Mouse (Mus musculus): ENCODE data around the gene Ppp4r2. TPM values are rescaled to one million over a fixed set of nuclear protein-coding genes. Genes with fewer than 3 reads are reported as not detected.

Ppp4r2 gene
- polyA plus RNA-seq, 1 experiment from 2014 or later: 26.5 TPM

GRCm38 (mm10) chr6:100824381-100824965 lies 8.9 kb upstream of the Ppp4r2 start:
- no peak for ATAC-seq (ENCODE audit: low read depth)
- no peak overlapping the region for H3K9ac ChIP-seq (replicated peaks; ENCODE audit: low read depth, low read length)
- H3K27me3 ChIP-seq (ENCODE audit: control insufficient read depth, insufficient read depth, low read length): no peaks in the 10 kb centered on the region
- no peaks in the 10 kb centered on the region for H3K4me1 ChIP-seq (ENCODE audit: control insufficient read depth, insufficient read depth, low read length)
- H3K4me3 ChIP-seq (ENCODE audit: low read depth, low read length): no peak overlapping the region
- WGBS: 68% methylated on average over 7 of the region's 7 CpGs
- H3K9me3 ChIP-seq (ENCODE audit: control insufficient read depth, low read length): no peaks in the 10 kb centered on the region
- no peak overlapping the region for H3K27ac ChIP-seq (ENCODE audit: low read depth, low read length)
- no peaks in the 10 kb centered on the region for H3K36me3 ChIP-seq (ENCODE audit: control insufficient read depth, insufficient read depth, low read length)
- no peak overlapping the region for H3K4me2 ChIP-seq (ENCODE audit: low read depth, low read length)

- Histone ChIP-seq H3K27me3 (ENCODE audit: control insufficient read depth, insufficient read depth, low read length) (no peaks in the 10 kb centered on the region), H3K4me3 (ENCODE audit: low read depth, low read length) (no peak overlapping the region), H3K27ac (ENCODE audit: low read depth, low read length) (no peak overlapping the region), H3K9me3 (ENCODE audit: control insufficient read depth, low read length) (no peaks in the 10 kb centered on the region), H3K4me2 (ENCODE audit: low read depth, low read length) (no peak overlapping the region), H3K4me1 (ENCODE audit: control insufficient read depth, insufficient read depth, low read length) (no peaks in the 10 kb centered on the region), H3K36me3 (ENCODE audit: control insufficient read depth, insufficient read depth, low read length) (no peaks in the 10 kb centered on the region), H3K9ac (replicated peaks; ENCODE audit: low read depth, low read length) (no peak overlapping the region)
- no peak for ATAC-seq (ENCODE audit: low read depth)
- WGBS: 92% methylated on average over 6 of the region's 6 CpGs
These were observed 7.4 kb upstream of the Ppp4r2 start for GRCm38 (mm10) chr6:100826046-100826445.

- 94% methylated on average over 7 of the region's 7 CpGs for WGBS
- no peak overlapping the region for H3K9ac ChIP-seq (replicated peaks; ENCODE audit: low read depth, low read length)
- no peaks in the 10 kb centered on the region for H3K4me1 ChIP-seq (ENCODE audit: control insufficient read depth, insufficient read depth, low read length)
- H3K9me3 ChIP-seq (ENCODE audit: control insufficient read depth, low read length): no peaks in the 10 kb centered on the region
- no peak overlapping the region for H3K4me2 ChIP-seq (ENCODE audit: low read depth, low read length)
- H3K36me3 ChIP-seq (ENCODE audit: control insufficient read depth, insufficient read depth, low read length): no peaks in the 10 kb centered on the region
- ATAC-seq (ENCODE audit: low read depth): no peak
- no peak overlapping the region for H3K4me3 ChIP-seq (ENCODE audit: low read depth, low read length)
- no peak overlapping the region for H3K27ac ChIP-seq (ENCODE audit: low read depth, low read length)
- no peaks in the 10 kb centered on the region for H3K27me3 ChIP-seq (ENCODE audit: control insufficient read depth, insufficient read depth, low read length)
These were observed 4.9 kb upstream of the Ppp4r2 start for GRCm38 (mm10) chr6:100828565-100828964.

GRCm38 (mm10) chr6:100829770-100830169 lies 3.7 kb upstream of the Ppp4r2 start:
- H3K9ac ChIP-seq (replicated peaks; ENCODE audit: low read depth, low read length): no peak overlapping the region
- WGBS: 79% methylated on average over 5 of the region's 5 CpGs
- H3K9me3 ChIP-seq (ENCODE audit: control insufficient read depth, low read length): no peaks in the 10 kb centered on the region
- no peak overlapping the region for H3K27ac ChIP-seq (ENCODE audit: low read depth, low read length)
- H3K4me2 ChIP-seq (ENCODE audit: low read depth, low read length): no peak overlapping the region
- H3K4me1 ChIP-seq (ENCODE audit: control insufficient read depth, insufficient read depth, low read length): peaks cover 2% of the 10 kb centered on the region; the same call in 1 of the 2 replicates
- no peaks in the 10 kb centered on the region for H3K27me3 ChIP-seq (ENCODE audit: control insufficient read depth, insufficient read depth, low read length)
- no peaks in the 10 kb centered on the region for H3K36me3 ChIP-seq (ENCODE audit: control insufficient read depth, insufficient read depth, low read length)
- ATAC-seq (ENCODE audit: low read depth): no peak
- H3K4me3 ChIP-seq (ENCODE audit: low read depth, low read length): no peak overlapping the region

- Histone ChIP-seq H3K4me3 (ENCODE audit: low read depth, low read length) (no peak overlapping the region), H3K9me3 (ENCODE audit: control insufficient read depth, low read length) (no peaks in the 10 kb centered on the region), H3K9ac (replicated peaks; ENCODE audit: low read depth, low read length) (no peak overlapping the region), H3K27me3 (ENCODE audit: control insufficient read depth, insufficient read depth, low read length) (no peaks in the 10 kb centered on the region), H3K4me2 (ENCODE audit: low read depth, low read length) (no peak overlapping the region), H3K27ac (ENCODE audit: low read depth, low read length) (no peak overlapping the region), H3K4me1 (ENCODE audit: control insufficient read depth, insufficient read depth, low read length) (peaks cover 8% of the 10 kb centered on the region; the same call in 1 of the 2 replicates), H3K36me3 (ENCODE audit: control insufficient read depth, insufficient read depth, low read length) (peaks cover 6% of the 10 kb centered on the region; the same call in 1 of the 2 replicates)
- ATAC-seq (ENCODE audit: low read depth): no peak
- 95% methylated on average over 3 of the region's 3 CpGs for WGBS
These were observed 2.2 kb upstream of the Ppp4r2 start for GRCm38 (mm10) chr6:100831188-100831587.

GRCm38 (mm10) chr6:100831751-100832150 lies 1.7 kb upstream of the Ppp4r2 start:
- H3K4me1 ChIP-seq (ENCODE audit: control insufficient read depth, insufficient read depth, low read length): peaks cover 8% of the 10 kb centered on the region; the same call in 1 of the 2 replicates
- H3K27ac ChIP-seq (ENCODE audit: low read depth, low read length): no peak overlapping the region
- H3K4me3 ChIP-seq (ENCODE audit: low read depth, low read length): no peak overlapping the region
- 91% methylated on average over 6 of the region's 6 CpGs for WGBS
- H3K9me3 ChIP-seq (ENCODE audit: control insufficient read depth, low read length): no peaks in the 10 kb centered on the region
- no peak for ATAC-seq (ENCODE audit: low read depth)
- no peak overlapping the region for H3K4me2 ChIP-seq (ENCODE audit: low read depth, low read length)
- H3K36me3 ChIP-seq (ENCODE audit: control insufficient read depth, insufficient read depth, low read length): peaks cover 11% of the 10 kb centered on the region; the same call in 1 of the 2 replicates
- H3K27me3 ChIP-seq (ENCODE audit: control insufficient read depth, insufficient read depth, low read length): no peaks in the 10 kb centered on the region
- H3K9ac ChIP-seq (replicated peaks; ENCODE audit: low read depth, low read length): no peak overlapping the region

- Histone ChIP-seq H3K9me3 (ENCODE audit: control insufficient read depth, low read length) (no peaks in the 10 kb centered on the region), H3K27me3 (ENCODE audit: control insufficient read depth, insufficient read depth, low read length) (no peaks in the 10 kb centered on the region), H3K4me2 (ENCODE audit: low read depth, low read length) (peak overlapping the region; percentile 55), H3K27ac (ENCODE audit: low read depth, low read length) (peak overlapping the region; percentile 86), H3K9ac (replicated peaks; ENCODE audit: low read depth, low read length) (peak overlapping the region; percentile 74), H3K4me1 (ENCODE audit: control insufficient read depth, insufficient read depth, low read length) (peaks cover 10% of the 10 kb centered on the region; the same call in 1 of the 2 replicates), H3K36me3 (ENCODE audit: control insufficient read depth, insufficient read depth, low read length) (peaks cover 12% of the 10 kb centered on the region; the same call in 1 of the 2 replicates), H3K4me3 (ENCODE audit: low read depth, low read length) (peak overlapping the region; percentile 79)
- ATAC-seq (ENCODE audit: low read depth): peak; percentile 92
- 0% methylated on average over 40 of the region's 72 CpGs for WGBS
These were observed 524 bp downstream of the Ppp4r2 start for GRCm38 (mm10) chr6:100833811-100834481.

- Histone ChIP-seq H3K9ac (replicated peaks; ENCODE audit: low read depth, low read length) (peak overlapping the region; percentile 74; the same call in 1 of the 2 replicates), H3K4me3 (ENCODE audit: low read depth, low read length) (peak overlapping the region; percentile 79), H3K27ac (ENCODE audit: low read depth, low read length) (no peak overlapping the region; the same call in 1 of the 2 replicates), H3K4me2 (ENCODE audit: low read depth, low read length) (peak overlapping the region; percentile 55), H3K9me3 (ENCODE audit: control insufficient read depth, low read length) (no peaks in the 10 kb centered on the region), H3K27me3 (ENCODE audit: control insufficient read depth, insufficient read depth, low read length) (no peaks in the 10 kb centered on the region), H3K36me3 (ENCODE audit: control insufficient read depth, insufficient read depth, low read length) (peaks cover 12% of the 10 kb centered on the region; the same call in 1 of the 2 replicates), H3K4me1 (ENCODE audit: control insufficient read depth, insufficient read depth, low read length) (peaks cover 10% of the 10 kb centered on the region; the same call in 1 of the 2 replicates)
- 44% methylated on average over 9 of the region's 9 CpGs for WGBS
- no peak for ATAC-seq (ENCODE audit: low read depth)
These were observed 1.2 kb downstream of the Ppp4r2 start for GRCm38 (mm10) chr6:100834489-100835160.

GRCm38 (mm10) chr6:100845058-100845457 lies 11.6 kb downstream of the Ppp4r2 start:
- H3K9ac ChIP-seq (replicated peaks; ENCODE audit: low read depth, low read length): no peak overlapping the region
- H3K9me3 ChIP-seq (ENCODE audit: control insufficient read depth, low read length): no peaks in the 10 kb centered on the region
- 98% methylated on average over 4 of the region's 4 CpGs for WGBS
- no peak overlapping the region for H3K4me3 ChIP-seq (ENCODE audit: low read depth, low read length)
- no peak overlapping the region for H3K4me2 ChIP-seq (ENCODE audit: low read depth, low read length)
- H3K27me3 ChIP-seq (ENCODE audit: control insufficient read depth, insufficient read depth, low read length): no peaks in the 10 kb centered on the region
- no peak overlapping the region for H3K27ac ChIP-seq (ENCODE audit: low read depth, low read length)
- H3K36me3 ChIP-seq (ENCODE audit: control insufficient read depth, insufficient read depth, low read length): peaks cover 16% of the 10 kb centered on the region; the same call in 1 of the 2 replicates
- ATAC-seq (ENCODE audit: low read depth): no peak
- no peaks in the 10 kb centered on the region for H3K4me1 ChIP-seq (ENCODE audit: control insufficient read depth, insufficient read depth, low read length)
